Mouse (Mus musculus) thymus, postnatal 36 days (tissue): ENCODE data around the gene Vmn1r226.

ENCODE experiments used
- DNase-seq, 2 experiments: peaks; one replicate each; pipeline ENCODE4 v3.0.0; 2022; ENCODE audit warnings: mixed read lengths in 2 of 2

Vmn1r226 gene

DNA sequence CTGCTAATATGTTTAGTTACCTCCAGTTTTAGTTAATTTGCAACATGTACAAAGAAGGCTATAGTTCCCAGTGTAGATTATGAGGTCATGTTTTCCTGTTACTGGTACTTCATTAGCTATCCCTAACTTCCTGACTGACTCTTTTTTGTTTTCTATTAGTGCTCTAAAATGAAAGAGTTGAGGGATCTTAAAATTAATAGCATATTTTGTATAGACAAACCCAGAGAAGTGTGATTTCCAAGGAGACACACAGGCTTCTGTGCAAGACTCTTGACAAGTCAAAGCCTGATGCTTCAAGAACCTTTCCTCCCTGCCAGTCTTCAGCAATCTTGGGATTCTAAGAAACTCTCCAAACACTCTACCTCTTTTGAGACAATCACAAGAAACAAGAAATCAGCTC lies at the start of gene Vmn1r226:
Vmn1r226 (plus strand) TSS at position 301 of the 400 bp plus-strand sequence.
- no peak for DNase-seq

DNA sequence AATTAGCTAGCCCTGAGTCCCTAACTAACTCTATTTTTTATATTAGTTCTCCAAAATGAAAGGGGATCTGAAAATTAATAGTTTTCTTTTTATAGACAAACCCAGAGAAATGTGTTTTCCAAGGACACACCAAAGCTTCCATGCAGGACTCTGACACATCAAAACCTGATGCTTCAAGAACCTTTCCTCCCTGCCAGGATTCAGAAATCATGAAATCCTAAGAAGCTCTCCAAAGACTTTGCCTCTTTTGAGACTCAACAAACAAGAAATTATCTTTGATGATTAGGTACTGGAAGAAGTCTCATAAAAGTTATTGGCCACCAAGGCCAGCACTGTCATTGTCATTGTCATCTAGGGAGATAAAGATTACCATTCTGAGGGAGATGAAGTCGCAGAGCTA lies 46.9 kb downstream of the Vmn1r226 start, which contains the start of gene Vmn1r227:
Vmn1r227 (plus strand) TSS at position 301 of the 400 bp plus-strand sequence.
- no peak for DNase-seq
